Mouse (Mus musculus): ENCODE measurements around the gene Exosc5. TPM values are rescaled to one million over a fixed set of nuclear protein-coding genes. Genes with fewer than 3 reads are reported as not detected.

Gene Exosc5
- polyA plus RNA-seq, 1 experiment from 2014 or later: 87.5 TPM

DNA sequence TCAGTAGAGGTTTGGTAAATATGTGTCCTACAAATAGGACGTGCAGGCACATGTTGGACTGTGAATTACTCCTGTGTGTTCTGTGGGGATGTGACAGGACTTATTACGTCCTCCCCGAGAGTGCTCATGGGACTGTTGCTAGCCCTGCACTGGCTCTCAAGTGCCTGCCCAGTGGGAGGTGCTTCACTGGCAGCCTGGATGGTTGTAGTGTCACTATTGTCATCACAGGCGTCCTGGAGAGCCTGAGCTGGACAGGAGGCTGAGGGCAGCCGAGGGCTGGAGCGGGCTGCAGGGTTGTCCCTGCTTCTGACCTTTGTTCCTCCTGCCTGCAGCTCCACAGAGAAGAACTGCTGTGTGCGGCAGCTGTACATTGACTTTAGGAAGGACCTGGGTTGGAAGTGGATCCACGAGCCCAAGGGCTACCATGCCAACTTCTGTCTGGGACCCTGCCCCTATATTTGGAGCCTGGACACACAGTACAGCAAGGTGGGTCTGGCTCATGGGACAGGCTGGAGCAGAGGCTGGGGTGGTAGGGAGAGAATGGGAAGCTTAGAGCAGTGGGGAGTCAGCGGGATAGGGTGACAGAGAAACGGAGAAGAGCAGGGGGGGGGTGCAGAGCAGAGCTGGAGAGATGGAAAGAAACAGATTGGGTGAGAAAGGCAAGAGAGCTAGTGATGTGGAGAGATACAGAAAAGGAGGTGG lies 45.0 kb downstream of the Exosc5 start:
- Histone ChIP-seq H3K27ac (no peak overlapping the region), H3K9me3 (replicated peaks) (peaks cover 2% of the 10 kb centered on the region; the same call in 1 of the 2 replicates), H3K9ac (no peak overlapping the region), H3K4me2 (peak overlapping the region; percentile 58; the same call in 1 of the 2 replicates), H3K27me3 (peaks cover 13% of the 10 kb centered on the region), H3K36me3 (peaks cover 17% of the 10 kb centered on the region), H3K4me1 (peaks cover 51% of the 10 kb centered on the region), H3K4me3 (replicated peaks) (no peak overlapping the region)
- WGBS: 31% methylated on average over 10 of the region's 10 CpGs
- no peak; the same call in 1 of the 2 replicates for ATAC-seq (replicated peaks; ENCODE audit: low FRiP score)

DNA sequence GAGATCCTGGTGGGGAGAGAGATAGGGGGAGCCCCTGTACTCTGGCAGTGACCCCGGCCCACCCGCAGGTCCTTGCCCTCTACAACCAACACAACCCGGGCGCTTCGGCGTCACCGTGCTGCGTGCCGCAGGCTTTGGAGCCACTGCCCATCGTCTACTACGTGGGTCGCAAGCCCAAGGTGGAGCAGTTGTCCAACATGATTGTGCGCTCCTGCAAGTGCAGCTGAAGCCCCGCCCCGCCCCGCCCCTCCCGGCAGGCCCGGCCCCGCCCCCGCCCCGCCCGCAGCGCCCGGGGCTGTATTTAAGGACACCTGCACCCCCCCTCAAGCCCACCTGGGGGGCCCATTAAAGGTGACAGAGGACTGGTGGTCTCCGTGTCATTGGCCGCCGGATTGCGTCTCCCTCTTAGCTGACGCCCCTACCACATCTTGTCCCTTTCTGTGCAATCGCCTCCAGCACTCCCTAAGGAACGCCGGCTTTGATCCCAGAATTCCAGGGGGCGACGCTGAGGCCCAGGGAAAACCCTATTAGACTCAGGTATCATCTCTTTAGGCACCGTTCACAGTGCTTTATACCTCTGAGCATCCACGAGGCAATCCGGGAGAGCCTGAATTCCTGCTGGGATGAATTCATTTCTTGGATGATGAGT lies 45.9 kb downstream of the Exosc5 start:
- peaks cover 2% of the 10 kb centered on the region; the same call in 1 of the 2 replicates for H3K9me3 ChIP-seq (replicated peaks)
- H3K4me3 ChIP-seq (replicated peaks): peak overlapping the region; percentile 27
- no peak overlapping the region for H3K27ac ChIP-seq
- H3K27me3 ChIP-seq: peaks cover 13% of the 10 kb centered on the region
- peaks cover 55% of the 10 kb centered on the region for H3K4me1 ChIP-seq
- H3K36me3 ChIP-seq: peaks cover 15% of the 10 kb centered on the region
- H3K4me2 ChIP-seq: peak overlapping the region; percentile 58
- ATAC-seq (replicated peaks; ENCODE audit: low FRiP score): 0 out of 2 replicates have a peak, but pooled peaks have one; percentile 12
- no peak overlapping the region for H3K9ac ChIP-seq
- 14% methylated on average over 37 of the region's 37 CpGs for WGBS

DNA sequence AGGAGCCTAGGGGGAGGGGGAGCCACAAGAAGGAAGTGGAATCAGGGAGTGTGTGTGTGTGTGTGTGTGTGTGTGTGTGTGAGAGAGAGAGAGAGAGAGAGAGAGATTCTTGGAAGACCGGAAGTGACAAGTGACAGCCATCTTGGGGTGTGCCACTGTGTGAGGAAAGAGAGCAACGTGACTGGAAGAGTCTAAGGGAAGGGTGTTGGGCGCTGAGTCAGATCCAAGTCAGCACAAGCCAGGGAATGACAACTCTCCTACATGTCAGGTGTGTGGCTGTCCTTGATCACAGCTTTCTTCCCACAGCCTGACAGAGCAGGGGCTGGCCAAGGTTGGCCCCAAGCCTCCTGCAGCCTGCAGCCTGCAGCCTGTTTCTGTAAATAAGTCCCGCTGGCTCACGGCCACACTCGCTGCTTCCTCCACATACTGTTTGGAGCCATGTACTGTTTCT lies 46.9 kb downstream of the Exosc5 start:
- H3K27me3 ChIP-seq: peaks cover 13% of the 10 kb centered on the region
- WGBS: 54% methylated on average over 6 of the region's 6 CpGs
- H3K9ac ChIP-seq: no peak overlapping the region
- no peak for ATAC-seq (replicated peaks; ENCODE audit: low FRiP score)
- H3K4me2 ChIP-seq: no peak overlapping the region
- H3K36me3 ChIP-seq: peaks cover 13% of the 10 kb centered on the region
- H3K4me1 ChIP-seq: peaks cover 64% of the 10 kb centered on the region
- peaks cover under 1% of the 10 kb centered on the region; the same call in 1 of the 2 replicates for H3K9me3 ChIP-seq (replicated peaks)
- no peak overlapping the region for H3K4me3 ChIP-seq (replicated peaks)
- H3K27ac ChIP-seq: peak overlapping the region; percentile 81

DNA sequence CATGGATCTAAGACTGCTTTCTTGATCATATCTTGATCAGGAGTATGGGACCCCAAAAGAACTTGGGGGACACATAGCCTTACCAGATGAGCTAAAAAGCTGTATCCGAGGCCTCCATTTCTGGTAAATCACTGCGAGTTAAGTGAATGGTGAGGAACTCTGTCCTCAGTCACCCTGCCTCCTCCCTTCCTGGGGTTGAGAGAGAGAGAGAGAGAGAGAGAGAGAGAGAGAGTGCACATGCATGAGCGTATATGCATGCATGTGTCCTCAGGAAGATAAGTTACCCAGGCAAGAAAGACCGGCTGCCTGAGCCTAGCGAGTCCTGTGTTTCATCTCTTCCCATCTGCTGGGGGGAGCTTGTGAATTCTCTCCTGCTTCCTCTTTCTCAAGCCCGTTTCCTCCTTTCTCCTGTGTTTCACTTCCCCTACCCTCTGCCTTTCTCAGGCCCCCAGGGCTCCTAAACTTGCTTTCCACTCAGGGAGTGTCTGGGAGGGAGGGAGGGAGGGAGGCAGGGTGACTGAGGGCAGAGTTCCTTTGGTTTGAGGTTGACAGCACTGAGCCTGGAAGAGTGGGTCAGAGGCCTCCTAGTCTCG lies 47.7 kb downstream of the Exosc5 start:
- H3K4me1 ChIP-seq: peaks cover 72% of the 10 kb centered on the region
- no peak for ATAC-seq (replicated peaks; ENCODE audit: low FRiP score)
- H3K4me2 ChIP-seq: no peak overlapping the region
- H3K27me3 ChIP-seq: peaks cover 13% of the 10 kb centered on the region
- WGBS: 42% methylated on average over 7 of the region's 7 CpGs
- no peaks in the 10 kb centered on the region; the same call in 1 of the 2 replicates for H3K9me3 ChIP-seq (replicated peaks)
- H3K36me3 ChIP-seq: peaks cover 8% of the 10 kb centered on the region
- H3K27ac ChIP-seq: peak overlapping the region; percentile 81
- no peak overlapping the region for H3K9ac ChIP-seq
- no peak overlapping the region for H3K4me3 ChIP-seq (replicated peaks)

DNA sequence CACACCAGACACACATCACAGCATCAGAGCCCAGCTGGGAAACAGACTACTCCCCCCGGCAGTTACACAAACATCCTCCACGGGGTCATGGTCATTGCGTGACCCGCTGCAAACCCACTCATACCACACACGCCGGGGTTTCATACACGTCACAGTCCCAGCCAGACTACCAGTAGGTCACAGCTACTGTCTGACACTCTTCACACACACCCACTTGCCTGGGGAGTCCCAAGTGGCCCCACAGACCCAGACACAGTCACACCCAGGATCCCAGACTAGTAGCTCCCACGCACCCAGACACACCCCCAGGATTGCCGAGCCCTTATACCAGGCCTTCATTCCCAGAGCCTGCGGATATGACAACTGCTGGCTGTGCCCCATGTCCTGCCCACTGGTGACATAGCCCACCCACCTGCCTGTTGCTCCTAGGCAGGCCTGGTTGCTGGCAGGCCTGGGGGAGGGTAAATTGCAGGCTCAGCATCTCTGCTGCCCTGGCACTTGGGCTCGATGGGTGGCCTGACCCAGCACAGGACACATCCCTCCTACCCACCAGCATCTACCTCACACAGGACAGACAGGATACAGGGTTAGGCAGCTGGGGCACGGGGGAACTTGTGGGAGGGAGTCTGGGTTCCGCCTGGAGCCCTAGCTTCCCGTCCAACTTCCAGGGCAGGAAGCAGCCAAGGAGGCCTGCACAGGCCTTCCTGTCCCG lies 48.8 kb downstream of the Exosc5 start:
- Histone ChIP-seq H3K4me3 (replicated peaks) (no peak overlapping the region), H3K36me3 (peaks cover 8% of the 10 kb centered on the region), H3K9ac (no peak overlapping the region), H3K27ac (peak overlapping the region; percentile 81), H3K4me2 (peak overlapping the region; percentile 35; the same call in 1 of the 2 replicates), H3K9me3 (replicated peaks) (no peaks in the 10 kb centered on the region), H3K4me1 (peaks cover 76% of the 10 kb centered on the region), H3K27me3 (peaks cover 13% of the 10 kb centered on the region)
- WGBS: 18% methylated on average over 15 of the region's 15 CpGs
- peak; percentile 19 for ATAC-seq (replicated peaks; ENCODE audit: low FRiP score)

DNA sequence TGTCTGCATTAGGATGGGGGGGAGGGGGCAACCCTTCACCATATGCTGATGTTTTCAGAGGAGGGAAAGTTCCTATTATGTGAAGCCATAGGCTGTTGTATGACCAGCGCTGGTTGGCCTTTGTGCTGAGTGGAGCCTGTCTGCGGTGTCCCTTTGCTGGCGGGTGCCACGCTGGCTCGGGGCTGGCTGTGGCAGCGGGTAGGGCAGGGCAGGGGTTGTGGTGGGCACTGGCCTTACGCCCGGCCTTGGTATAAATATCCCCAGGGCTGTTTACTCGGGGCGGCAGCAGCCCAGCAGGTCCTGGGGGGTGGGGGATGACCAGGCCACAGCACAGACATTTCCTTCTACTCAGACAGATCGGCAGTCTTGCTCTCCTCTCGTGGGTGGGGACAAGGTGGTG lies 51.0 kb downstream of the Exosc5 start:
- H3K36me3 ChIP-seq: peaks cover 30% of the 10 kb centered on the region
- no peak overlapping the region for H3K4me3 ChIP-seq (replicated peaks)
- no peak for ATAC-seq (replicated peaks; ENCODE audit: low FRiP score)
- no peak overlapping the region; the same call in 1 of the 2 replicates for H3K27ac ChIP-seq
- 14% methylated on average over 12 of the region's 12 CpGs for WGBS
- H3K9ac ChIP-seq: peak overlapping the region; percentile 31; the same call in 1 of the 2 replicates
- H3K9me3 ChIP-seq (replicated peaks): no peaks in the 10 kb centered on the region
- H3K4me1 ChIP-seq: peaks cover 59% of the 10 kb centered on the region
- H3K27me3 ChIP-seq: no peaks in the 10 kb centered on the region
- peak overlapping the region; percentile 30; the same call in 1 of the 2 replicates for H3K4me2 ChIP-seq

DNA sequence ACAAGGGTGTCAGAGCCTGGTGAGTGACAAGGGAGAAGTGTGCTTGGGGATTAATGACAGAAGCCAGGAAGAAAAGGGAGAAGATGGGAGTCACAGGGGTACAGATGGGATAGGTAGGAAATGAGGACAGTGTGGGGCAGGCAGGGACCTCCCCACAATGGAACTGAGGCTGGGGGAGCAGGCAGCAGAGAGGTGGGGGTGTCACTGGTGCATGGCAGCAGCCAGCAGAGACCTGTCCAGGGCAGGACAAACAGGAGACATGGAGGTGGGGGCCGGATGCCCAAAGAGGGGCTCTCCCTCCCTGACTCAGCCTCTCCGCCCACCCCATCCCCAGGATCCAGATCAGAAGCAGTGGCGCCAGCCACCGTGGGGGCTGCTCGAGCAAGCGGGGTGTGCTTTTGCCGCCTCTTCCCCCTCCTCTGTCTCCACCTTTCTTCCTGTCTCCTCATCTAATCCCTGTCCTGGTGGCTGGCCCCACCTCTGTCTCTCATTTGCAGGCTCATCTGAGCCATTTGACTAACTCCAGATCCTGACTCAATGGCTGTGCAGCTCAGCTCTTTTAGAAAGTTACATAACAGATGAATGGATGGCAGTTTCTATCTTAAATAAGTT lies 51.7 kb downstream of the Exosc5 start:
- ATAC-seq (replicated peaks; ENCODE audit: low FRiP score): peak; percentile 24; the same call in 1 of the 2 replicates
- peak overlapping the region; percentile 33 for H3K27ac ChIP-seq

DNA sequence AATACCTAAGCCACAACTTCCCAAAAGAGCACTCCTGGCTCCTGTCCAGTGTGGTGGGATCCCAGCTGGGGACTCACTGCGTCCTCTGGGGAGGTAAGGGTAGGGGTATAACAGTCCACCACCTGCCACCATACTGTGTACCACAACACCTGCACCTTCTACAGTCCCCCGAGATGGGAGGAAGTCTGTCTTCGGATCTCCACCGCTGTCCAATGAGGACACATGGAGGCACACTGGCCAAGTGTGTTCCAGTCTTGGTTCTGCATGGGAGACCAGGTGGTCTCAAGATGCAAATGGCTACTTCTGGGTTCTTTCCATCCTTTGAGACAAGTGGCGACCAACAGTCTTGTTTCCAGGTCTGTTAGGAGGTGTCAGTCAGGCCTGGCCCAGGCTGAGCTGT lies 52.2 kb downstream of the Exosc5 start:
- Histone ChIP-seq H3K27me3 (no peaks in the 10 kb centered on the region), H3K4me3 (replicated peaks) (no peak overlapping the region), H3K4me2 (no peak overlapping the region; the same call in 1 of the 2 replicates), H3K36me3 (peaks cover 42% of the 10 kb centered on the region), H3K27ac (0 out of 2 replicates have a peak overlapping the region, but pooled peaks have one; percentile 33), H3K4me1 (peaks cover 47% of the 10 kb centered on the region), H3K9ac (no peak overlapping the region), H3K9me3 (replicated peaks) (no peaks in the 10 kb centered on the region)
- 59% methylated on average over 5 of the region's 5 CpGs for WGBS
- ATAC-seq (replicated peaks; ENCODE audit: low FRiP score): peak; percentile 26; the same call in 1 of the 2 replicates

More for the DNA sequence above, 51.7 kb downstream of the Exosc5 start:
- Histone ChIP-seq H3K4me1 (peaks cover 53% of the 10 kb centered on the region), H3K36me3 (peaks cover 36% of the 10 kb centered on the region), H3K9ac (0 out of 2 replicates have a peak overlapping the region, but pooled peaks have one; percentile 31), H3K4me3 (replicated peaks) (no peak overlapping the region), H3K4me2 (peak overlapping the region; percentile 30), H3K9me3 (replicated peaks) (no peaks in the 10 kb centered on the region), H3K27me3 (no peaks in the 10 kb centered on the region)
- 6% methylated on average over 6 of the region's 7 CpGs for WGBS

DNA sequence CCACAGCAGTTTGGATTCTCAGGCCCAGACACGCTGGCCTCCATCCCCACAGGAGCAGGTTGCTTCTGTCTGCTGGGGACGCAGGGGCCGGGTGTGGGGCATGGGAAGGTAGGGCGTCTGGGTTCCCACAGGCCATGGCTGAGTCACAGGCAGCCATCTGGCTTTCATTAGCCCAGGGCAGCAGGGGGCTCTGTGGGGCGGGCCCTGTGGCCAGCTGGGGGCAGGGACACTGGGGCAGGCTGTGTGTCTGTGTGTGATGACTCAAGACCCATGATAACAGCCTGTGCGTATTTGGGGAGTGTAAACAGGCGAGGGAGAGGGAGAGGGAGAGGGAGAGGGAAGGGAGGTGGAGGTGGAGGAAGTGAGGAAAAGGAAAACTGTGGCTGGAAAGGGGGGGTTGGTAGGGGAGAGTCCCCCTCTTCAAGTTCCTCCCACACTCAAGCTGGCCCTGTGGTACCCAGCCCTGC lies 52.8 kb downstream of the Exosc5 start:
- Histone ChIP-seq H3K9me3 (replicated peaks) (no peaks in the 10 kb centered on the region), H3K4me2 (no peak overlapping the region), H3K36me3 (peaks cover 48% of the 10 kb centered on the region), H3K27ac (0 out of 2 replicates have a peak overlapping the region, but pooled peaks have one; percentile 33), H3K9ac (no peak overlapping the region), H3K4me1 (peaks cover 41% of the 10 kb centered on the region), H3K27me3 (no peaks in the 10 kb centered on the region), H3K4me3 (replicated peaks) (no peak overlapping the region)
- ATAC-seq (replicated peaks; ENCODE audit: low FRiP score): no peak
- 33% methylated on average over 7 of the region's 7 CpGs for WGBS

DNA sequence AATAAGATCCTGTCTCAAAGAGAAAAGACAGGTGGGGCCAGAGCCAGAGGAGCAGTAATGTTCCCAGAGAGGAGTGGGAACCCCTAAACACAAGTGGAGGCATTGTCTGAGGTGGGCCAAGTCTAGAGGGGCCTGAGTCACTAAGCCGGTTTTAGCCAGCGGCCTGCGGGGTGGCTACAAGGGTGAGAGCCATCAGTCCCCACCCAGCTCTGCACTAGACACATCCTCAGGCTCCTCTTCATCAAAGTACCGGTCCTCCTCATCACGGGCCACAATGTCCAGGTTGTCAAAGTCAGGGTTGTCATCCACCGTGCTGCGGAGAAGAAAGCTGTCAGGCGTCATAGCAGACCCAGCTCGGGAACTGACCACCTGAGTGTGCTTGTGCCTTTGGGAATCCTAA lies 53.8 kb downstream of the Exosc5 start:
- Histone ChIP-seq H3K4me3 (replicated peaks) (no peak overlapping the region), H3K4me1 (peaks cover 39% of the 10 kb centered on the region), H3K36me3 (peaks cover 49% of the 10 kb centered on the region), H3K27me3 (no peaks in the 10 kb centered on the region), H3K4me2 (no peak overlapping the region), H3K9me3 (replicated peaks) (no peaks in the 10 kb centered on the region), H3K9ac (no peak overlapping the region), H3K27ac (no peak overlapping the region)
- ATAC-seq (replicated peaks; ENCODE audit: low FRiP score): no peak
- 87% methylated on average over 9 of the region's 9 CpGs for WGBS

DNA sequence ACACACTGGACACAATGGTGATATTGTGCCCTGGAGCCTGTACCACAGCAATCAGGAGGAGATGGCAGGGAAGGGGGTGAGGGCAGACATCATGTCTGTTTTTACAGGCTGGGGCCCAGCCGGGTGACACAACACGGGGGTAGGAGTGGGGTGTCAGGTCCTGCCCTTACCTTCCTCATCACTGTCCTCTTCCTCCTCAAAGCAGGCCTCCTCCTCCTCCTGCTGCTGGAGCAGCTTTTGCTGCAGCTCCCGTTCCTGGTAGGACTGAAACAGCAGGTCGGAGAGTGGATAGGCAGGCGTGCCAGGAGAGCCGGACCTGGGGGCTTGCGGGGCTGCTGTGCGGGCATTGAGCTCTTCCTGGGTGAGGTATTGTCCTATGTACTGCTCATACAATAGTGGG lies 55.6 kb downstream of the Exosc5 start:
- Histone ChIP-seq H3K9ac (no peak overlapping the region), H3K36me3 (peaks cover 49% of the 10 kb centered on the region), H3K27ac (no peak overlapping the region), H3K27me3 (no peaks in the 10 kb centered on the region), H3K4me3 (replicated peaks) (no peak overlapping the region), H3K4me2 (no peak overlapping the region), H3K9me3 (replicated peaks) (no peaks in the 10 kb centered on the region), H3K4me1 (peaks cover 43% of the 10 kb centered on the region)
- 88% methylated on average over 8 of the region's 8 CpGs for WGBS
- no peak for ATAC-seq (replicated peaks; ENCODE audit: low FRiP score)

Measured in kidney, embryonic 15.5 days (tissue).